Mouse (Mus musculus): ENCODE data around the gene Chrne.

The Chrne gene

GRCm38 (mm10) chr11:70628431-70628830 lies 9.4 kb upstream of the Chrne start:
- no peak for DNase-seq (ENCODE audit: low spot score in 2 of 2)

- DNase-seq (ENCODE audit: low spot score in 2 of 2), result no peak
These were observed 7.9 kb upstream of the Chrne start for GRCm38 (mm10) chr11:70626877-70627276.

DNA sequence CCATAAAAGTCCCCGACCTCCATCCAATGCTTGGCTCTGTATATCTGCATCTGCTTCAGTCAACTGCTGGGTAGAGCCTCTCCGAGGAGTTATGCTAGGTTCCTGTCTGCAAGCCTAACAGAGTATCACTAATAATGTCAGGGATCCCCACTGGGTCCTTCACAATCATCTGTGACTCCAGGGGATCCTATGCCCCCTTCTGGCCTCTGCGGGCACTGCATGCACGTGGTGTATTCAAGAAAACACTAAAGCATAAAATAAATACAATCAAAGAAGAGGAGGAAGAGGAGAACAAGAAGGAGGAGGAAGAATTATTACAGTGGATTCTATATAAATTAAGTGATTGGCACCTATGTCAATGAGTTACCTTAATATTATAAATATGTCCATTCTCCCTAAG lies 6.5 kb upstream of the Chrne start:
- peak in 1 of 2 experiments; percentile 73 for DNase-seq (ENCODE audit: low spot score in 2 of 2)

- no peak for DNase-seq (ENCODE audit: low spot score in 2 of 2)
These were observed 4.2 kb upstream of the Chrne start for GRCm38 (mm10) chr11:70623053-70623742.

GRCm38 (mm10) chr11:70621972-70622814 lies 3.2 kb upstream of the Chrne start:
- DNase-seq (ENCODE audit: low spot score in 2 of 2), result no peak

- no peak for DNase-seq (ENCODE audit: low spot score in 2 of 2)
These were observed 3.4 kb downstream of the Chrne start, which contains the start of gene 4930544D05Rik for GRCm38 (mm10) chr11:70615516-70616093. Gene 4930544D05Rik (plus strand): TSS chr11:70615848.

DNA sequence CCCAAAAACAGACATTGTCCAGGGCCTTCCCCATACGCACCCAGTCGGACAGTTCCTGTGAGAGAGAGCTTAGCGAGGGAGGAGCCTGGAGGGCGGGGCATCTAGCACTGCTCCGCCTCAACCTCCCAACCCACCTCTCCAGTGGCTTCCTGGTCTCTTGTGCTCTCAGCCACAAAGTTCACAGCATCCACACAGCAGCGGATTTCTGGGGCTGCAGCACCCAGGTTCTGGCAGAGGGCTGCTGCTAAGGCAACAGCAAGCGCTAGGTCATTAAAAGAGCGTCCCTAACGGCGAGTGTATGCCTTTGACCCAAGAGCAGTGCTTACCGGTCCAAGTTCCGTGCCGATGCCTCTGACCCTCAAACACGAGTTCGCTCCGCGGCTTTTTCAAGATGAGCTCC lies 3.9 kb downstream of the Chrne start:
- DNase-seq (ENCODE audit: low spot score in 2 of 2), result peak; percentile 58 to 69

GRCm38 (mm10) chr11:70612505-70612904 lies 6.5 kb downstream of the Chrne start:
- no peak for DNase-seq (ENCODE audit: low spot score in 2 of 2)

GRCm38 (mm10) chr11:70610752-70611151 lies 8.3 kb downstream of the Chrne start:
- no peak for DNase-seq (ENCODE audit: low spot score in 2 of 2)

- DNase-seq (ENCODE audit: low spot score in 2 of 2), result peak in 1 of 2 experiments; percentile 59
These were observed 10.5 kb downstream of the Chrne start for GRCm38 (mm10) chr11:70608381-70609066.

GRCm38 (mm10) chr11:70607611-70608010 lies 11.4 kb downstream of the Chrne start:
- DNase-seq (ENCODE audit: low spot score in 2 of 2), result no peak

DNA sequence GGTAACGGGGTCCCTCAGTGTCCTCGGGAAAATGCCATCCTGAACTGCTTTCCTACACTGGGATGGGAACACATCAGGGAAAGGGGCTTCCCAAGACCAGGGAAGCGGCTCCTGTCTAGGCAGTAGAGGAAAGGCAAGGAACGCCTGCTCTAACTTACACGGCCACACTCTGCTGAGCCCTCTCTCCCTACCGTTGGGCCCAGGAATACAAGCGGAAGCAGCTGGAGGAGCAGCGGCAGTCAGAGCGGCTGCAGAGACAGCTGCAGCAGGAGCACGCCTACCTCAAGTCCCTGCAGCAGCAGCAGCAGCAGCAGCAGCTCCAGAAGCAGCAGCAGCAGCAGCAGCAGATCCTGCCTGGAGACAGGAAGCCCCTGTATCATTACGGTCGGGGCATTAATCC lies 12.3 kb downstream of the Chrne start:
- no peak for DNase-seq (ENCODE audit: low spot score in 2 of 2)

DNA sequence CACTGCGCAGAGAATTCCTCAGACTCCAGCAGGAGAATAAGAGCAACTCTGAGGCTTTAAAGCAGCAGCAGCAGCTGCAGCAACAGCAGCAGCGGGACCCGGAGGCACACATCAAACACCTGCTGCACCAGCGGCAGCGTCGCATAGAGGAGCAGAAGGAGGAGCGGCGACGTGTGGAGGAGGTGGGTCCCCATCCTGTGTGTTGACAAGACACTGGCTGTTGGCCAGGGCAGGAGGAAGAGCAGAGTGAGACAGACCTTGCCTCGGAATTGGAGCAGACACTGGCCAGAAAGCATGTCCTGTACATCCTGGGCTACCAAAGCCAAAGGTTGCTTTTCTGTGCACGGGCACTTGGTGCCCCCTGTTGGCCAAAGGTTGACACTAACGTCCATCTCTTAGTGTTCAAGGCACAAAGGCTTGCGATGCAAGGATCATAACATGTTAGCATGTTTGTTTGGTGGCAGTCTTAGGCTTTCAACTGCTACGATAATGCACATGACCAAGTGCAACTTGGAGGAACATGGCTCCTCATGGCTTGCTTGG lies 13.9 kb downstream of the Chrne start:
- DNase-seq (ENCODE audit: low spot score in 2 of 2), result peak; percentile 43 to 74

GRCm38 (mm10) chr11:70598451-70598953 lies 20.5 kb downstream of the Chrne start:
- DNase-seq (ENCODE audit: low spot score in 2 of 2), result no peak

DNA sequence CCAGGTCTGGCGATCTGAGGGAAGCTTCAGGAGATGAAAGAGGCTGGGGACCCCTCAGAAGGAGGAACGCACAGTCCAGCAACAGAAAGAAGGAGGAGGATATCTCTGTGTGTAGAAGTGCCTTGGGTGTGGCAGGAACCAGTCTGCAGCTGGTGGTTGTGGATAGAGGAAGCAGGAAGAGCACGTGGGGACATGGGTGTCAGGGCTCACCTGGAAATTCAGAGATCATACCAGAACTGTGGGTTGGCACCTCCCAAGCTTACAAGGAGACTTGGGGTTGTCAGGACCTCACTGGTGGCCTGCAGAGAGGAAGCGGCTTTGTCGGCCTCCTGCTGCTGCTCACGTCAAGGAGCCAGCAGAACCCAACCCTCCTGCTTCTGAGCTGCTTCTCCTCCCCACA lies 21.7 kb downstream of the Chrne start:
- DNase-seq (ENCODE audit: low spot score in 2 of 2), result no peak

DNA sequence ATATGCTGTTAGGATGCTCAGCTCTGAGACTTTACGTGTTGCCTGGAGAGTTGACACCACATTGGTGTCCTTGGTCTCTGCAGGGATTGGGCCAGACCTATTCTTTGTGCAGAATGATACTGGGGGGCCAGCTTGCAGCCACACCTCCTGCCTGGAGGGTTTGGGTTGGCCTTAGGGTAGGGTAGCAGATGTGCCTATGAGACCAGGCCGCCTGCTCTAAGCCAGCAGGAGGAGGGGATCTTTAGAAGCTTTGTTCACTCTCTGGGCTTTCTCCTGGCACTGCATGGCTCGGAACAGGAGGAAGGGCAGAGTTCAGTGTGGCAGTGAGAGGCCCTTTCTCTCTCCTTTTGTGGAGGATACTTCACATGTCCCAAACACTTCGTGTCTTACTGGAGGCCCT lies 22.9 kb downstream of the Chrne start:
- no peak for DNase-seq (ENCODE audit: low spot score in 2 of 2)

- no peak for DNase-seq (ENCODE audit: low spot score in 2 of 2)
These were observed 23.4 kb downstream of the Chrne start for GRCm38 (mm10) chr11:70595638-70596037.

DNA sequence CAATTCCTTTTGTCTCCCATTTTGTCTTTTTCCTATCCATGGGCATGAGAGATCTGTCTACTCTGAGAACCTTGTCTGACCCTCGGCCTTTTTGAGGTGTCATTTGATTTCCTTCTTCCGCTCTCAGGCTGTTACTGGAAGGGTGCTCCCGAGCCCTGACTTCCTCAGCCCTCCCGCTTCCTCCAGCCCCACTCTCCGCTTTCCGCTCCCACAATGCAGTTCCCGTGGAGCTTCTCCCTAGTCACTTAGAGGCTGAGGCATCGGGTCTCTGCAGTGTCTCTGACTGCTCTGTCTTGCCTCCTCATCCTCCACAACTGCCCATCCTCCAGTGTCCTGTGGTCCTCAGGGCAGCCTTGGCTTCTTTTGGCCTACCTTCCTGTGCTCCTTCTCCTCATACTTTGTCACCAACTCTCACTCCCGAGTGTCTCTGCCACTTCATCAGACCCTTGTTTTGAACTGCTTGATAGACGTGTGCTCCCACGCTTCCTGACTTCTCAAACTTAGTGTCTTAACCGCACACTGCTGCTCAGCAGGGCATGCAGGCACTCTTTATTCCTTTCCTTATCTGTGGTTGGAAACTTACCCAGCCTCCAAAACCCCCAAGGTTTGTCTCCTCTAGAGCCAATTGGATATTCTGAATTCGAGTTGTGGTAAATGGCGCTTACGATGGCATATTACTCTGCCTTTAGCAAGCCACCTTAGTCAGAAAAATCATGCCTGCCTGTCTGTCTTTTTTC lies 24.6 kb downstream of the Chrne start:
- no peak for DNase-seq (ENCODE audit: low spot score in 2 of 2)

DNA sequence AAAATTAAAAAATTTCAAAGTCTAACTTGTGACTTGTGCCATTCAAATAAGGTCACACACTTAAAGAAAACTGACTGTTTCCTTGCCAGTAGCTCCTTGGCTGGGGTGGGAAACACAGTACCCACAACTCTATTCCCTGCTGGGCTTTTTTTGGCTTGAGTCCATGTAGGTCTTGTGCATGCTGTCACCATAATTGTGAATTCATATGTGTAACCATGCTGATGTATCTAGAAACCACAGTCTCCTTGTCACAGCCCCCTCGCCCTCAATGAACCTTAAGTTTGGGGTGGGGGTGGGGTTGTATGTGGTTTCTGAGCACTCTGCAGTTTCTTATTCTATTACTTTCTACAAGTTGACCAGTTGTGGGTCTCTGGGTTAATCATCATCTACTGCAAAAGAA lies 27.3 kb downstream of the Chrne start:
- no peak for DNase-seq (ENCODE audit: low spot score in 2 of 2)

DNA sequence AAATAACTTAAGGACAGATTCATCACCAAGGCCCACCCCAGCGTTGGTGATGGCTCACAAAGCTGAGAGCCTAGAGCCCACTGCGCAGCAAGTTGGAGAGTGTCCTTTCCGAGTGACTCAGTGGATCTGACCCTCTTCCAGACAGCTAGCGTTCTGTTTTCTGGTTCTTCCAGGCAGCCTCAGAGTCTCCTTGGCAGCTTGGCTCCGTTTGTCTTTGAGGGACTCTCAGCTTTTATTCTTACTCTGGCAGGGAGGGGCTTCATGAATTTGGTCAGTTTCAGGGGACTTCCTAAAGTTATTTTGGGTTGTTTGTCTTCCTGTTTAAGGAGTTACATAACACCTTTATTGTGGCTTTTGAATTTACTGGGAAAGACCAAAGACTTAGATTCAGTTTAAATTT lies 32.1 kb downstream of the Chrne start:
- DNase-seq (ENCODE audit: low spot score in 2 of 2), result no peak

DNA sequence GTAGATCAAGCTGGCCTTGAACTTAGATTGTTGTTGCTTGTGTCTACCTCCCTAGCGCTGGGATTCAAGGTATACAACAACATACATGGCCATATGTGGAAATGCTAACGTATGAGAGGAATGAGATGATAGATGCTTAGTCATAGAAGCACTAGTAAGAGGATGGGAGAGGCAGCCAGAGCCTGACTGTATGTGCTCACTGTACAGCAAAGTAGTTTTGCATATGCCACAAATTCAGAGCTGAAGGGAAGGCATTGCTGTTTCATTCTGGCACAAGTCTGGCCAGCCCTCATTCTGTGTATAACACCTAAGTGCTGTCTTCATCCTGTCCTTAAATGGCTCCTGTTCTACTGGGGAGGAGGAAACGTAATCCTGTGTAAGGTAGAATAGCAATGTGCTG lies 32.8 kb downstream of the Chrne start:
- no peak for DNase-seq (ENCODE audit: low spot score in 2 of 2)
